Mouse (Mus musculus): Measurements from ENCODE around the gene Psg19.
A peak's percentile ranks its signal among the peaks of the same experiment; 100 is the strongest.
"Not testable (repeated sequence)": the region's sequence is repeated elsewhere in the genome, so short reads cannot be mapped to it uniquely, and the experiment has no call there.

Psg19 gene

DNA sequence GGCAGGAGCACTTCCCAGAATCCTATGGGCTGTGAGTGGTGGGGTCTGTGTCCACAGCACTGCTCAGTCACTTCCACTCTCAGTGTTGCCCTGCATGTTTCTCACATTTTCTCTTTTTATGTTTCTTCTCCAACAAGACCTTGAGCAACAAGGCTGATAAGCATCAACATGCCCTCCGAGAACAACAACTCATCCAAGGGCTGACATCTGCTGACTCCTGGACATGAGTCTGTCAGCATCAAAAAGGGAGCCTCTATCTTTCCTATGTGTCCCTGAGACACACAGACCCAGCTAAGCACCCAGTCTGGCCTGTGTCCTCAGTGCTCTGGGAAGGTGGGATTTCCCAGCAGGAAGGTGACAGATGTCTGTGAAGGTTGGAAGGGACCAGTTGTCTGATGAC lies at the start of gene Psg19:
Gene Psg19, minus strand, starts transcription at position 101 of the 400 bp plus-strand sequence.
- no peak for DNase-seq

DNA sequence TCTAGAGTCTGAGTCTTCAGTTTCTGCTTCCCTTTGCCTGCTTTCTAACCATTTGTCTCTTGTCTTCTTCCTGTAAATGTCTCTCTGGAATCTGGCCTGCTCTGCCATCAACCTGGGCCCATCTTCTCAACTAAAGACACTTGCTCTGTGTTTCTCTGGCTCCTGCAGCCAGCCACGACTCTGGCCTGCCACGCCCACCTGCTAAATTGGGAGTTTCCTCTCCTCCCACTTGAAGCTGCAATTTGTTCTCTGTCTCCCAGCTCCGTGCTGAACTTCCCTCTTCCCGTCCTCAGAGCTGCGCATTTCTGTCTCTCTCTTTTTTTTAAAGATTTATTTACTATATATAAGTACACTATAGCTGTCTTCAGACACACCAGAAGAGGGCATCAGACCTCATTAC lies 46.5 kb upstream of the Psg19 start:
- DNase-seq: no peak

DNA sequence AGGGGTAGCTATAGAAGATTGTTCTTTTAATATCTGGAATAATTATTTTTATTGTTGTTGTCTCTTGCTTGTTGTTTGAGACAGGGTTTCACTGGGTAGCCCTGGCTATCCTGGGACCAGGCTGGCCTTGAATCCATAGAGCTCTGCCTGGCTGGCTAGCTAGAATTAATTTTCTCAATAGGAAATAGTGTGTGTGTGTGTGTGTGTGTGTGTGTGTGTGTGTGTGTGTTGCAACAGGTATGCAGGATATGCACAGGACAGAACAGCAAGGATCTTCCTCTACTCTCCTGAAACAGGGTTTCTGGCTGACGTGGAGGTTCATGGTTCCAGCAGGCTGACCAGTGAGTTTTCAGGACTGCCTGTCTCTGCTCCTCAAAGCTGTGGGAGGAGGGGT lies 42.9 kb upstream of the Psg19 start:
- no peak for DNase-seq

DNA sequence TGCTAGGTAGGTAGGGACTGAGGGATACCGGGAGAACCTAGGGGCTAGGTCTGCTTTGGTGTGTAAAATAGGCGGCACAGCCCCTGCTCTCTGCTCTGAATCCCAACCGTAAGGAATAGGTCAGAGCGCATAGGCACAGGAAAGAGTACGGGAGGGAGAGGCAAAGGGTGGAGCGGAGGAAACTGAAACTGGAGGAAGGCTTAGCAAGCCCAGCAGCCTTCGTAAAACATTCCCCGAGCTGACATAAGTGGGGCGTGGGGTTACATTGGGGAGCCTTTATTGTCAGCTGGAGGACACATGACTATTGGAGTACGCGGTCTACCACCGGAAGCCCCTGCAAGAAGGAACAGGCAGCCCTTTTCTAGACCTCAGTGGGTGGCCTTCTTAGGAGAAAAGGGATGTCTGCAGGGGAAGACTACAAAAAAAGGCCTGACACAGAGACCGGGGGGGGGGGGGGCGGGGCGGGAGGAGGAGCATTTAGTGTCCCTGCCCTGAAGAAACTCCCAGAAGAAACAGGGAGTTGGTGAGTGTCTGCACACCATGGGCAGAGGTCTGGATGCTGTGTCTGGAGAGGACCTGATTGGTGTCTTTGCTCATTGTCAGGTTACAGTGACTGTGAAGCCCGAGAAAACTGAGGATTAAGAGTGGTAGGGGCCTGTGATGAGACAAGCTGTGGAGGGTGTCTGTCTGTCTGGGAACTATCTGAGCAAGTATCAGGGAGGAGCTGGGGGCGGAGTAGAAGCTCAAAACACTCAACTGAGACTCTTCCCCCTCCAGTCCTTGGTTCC lies 42.3 kb upstream of the Psg19 start:
- peak; percentile 53 for DNase-seq

DNA sequence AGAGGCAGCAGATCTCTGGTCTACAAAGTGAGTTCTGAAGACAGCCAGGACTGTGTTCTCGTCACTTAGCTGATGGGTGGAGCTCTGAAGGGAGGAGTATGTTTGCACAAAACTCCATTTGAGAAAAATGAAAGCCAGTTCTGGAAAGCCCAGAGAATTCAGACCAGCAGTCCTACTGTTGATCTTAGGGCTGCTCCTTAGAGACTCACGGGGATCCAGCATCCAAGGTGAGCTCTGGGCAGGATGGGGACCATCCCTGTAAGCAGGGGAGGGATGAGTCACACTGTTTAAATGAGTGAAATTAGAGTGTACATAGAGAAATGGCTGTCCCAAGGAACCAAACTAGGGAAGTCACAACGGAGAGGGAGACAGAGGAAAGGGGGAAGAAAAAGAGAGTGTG lies 41.5 kb upstream of the Psg19 start, which contains the start of gene Mill2:
Gene Mill2, plus strand, starts transcription at position 102 of the 400 bp plus-strand sequence.
- DNase-seq: peak; percentile 20

DNA sequence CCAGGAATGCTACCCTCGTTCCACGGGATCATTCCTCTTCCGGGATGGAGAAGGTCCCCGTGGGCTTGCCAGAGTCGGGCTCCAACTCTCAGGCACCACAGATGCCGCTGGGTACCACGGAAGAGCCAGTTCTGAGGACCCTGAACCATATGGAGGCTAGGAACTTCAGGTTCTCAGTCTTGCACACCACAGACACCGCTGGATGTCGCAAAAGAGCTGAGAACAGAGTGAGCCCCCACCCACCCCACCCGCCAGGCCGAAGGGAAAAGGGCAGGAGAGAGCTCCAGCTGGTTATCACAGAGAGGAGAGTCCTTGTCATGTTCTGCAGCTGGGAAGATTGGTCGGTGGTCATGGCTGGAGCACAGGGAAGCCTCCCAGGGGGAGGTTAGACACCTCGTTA lies 34.0 kb upstream of the Psg19 start:
- DNase-seq: no peak

DNA sequence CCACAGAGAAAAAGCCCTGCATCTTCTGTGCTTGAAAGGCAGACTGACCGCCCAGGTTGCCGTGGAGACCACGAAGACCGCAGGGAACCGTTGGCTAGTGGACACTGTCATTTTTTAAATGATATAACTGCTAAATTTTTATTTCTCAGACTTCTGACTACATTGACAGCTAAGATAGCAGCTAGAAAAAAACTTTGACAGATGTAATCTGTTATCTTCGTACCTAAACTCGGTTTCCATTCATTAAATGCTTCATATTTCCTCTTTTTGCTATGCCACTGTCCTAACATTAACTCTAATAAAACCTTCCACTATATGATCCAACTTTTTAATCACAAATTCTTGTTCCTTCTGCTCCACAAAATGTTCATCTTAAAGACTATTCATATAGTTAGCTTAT lies 31.2 kb upstream of the Psg19 start:
- no peak for DNase-seq

DNA sequence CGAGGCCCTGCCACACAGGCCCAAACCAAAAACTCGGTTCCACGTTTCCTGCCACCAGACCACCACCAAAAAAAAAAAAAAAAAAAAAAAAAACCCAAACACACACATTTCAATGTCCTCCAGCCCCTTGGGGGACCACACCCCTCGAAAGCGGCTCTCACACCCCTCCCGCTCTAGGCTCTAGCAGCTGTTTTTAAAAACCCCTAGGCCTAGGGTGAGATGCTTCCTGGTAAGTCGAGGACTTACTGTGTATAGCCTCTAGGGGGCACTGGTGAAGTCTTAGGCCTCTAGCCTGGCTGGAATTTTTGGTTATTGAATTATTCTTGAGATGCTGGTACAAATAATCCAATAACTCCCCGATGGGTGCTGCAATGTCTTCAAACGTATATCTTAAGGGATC lies 30.3 kb upstream of the Psg19 start:
- no peak for DNase-seq

DNA sequence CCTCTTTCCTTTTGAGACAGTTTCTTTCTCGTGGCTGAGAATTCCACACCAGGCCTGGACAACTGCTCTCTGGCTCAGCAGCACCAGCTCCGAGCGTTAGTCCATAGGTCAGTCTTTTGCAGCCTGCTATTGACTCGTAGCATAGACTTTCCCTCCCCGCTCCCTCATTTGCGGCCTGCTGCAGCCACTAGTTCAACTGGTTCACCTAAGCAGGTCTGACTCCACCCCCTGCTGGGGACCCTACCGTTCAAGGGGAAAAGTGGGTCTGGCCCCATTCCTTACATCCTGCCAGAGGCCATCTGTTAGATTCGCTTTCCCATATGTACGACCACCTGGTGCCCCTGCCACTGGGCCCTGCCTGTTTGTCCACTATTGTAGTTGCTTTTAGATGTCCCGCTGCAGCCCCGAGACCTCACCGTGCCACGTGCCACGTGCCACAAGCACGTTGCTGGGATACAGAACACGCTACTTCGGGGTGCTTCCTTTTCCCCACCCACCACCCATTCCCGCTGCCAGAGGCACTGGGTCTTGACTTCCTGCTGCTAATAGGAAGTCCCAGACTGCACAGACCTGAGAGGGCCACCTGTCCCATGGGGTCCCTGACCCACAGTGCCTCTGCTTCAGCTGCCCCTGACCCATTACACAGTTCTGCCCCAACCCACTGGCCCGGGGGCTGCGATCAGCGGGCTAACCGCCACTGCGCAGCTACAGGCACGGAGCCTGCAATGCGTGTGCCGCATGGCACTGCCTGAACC lies 29.6 kb upstream of the Psg19 start:
- DNase-seq: no peak

DNA sequence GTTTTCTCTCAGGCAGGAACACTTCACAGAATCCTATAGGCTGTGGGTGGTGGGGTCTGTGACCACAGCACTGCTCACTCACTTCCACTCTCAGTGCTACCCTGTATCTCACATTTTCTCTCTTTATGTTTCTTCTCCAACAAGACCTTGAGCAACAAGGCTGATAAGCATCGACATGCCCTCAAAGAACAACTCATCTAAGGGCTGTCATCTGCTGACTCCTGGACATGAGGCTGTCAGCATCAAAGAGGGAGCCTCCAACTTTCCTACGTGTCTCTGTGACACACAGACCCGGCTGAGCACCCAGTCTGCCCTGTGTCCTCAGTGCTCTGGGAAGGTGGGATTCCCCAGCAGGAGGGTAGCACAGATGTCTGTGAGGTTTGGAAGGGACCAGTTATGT lies 23.2 kb upstream of the Psg19 start, which contains the start of gene Psg17:
Gene Psg17, minus strand, starts transcription at position 101 of the 400 bp plus-strand sequence.
- no peak for DNase-seq

DNA sequence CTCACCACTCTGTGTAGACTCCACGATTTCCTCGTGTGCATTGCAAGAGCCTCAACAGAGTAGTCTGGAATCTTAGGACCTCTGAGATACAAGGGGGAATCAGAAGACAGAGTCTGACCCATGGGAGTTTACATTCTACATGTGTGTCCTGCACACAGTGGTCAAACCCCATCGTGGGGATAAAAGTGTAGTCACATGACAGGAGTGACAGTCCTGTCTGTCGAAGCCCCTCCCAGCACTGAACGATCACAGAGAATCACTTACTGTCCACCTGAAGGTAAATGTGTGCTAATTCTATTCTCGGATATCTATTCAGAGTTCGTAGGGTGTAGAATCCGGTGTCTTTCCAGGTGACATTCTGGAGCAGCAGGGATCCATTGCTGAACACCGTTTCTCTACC lies 20.0 kb upstream of the Psg19 start:
- no peak for DNase-seq

DNA sequence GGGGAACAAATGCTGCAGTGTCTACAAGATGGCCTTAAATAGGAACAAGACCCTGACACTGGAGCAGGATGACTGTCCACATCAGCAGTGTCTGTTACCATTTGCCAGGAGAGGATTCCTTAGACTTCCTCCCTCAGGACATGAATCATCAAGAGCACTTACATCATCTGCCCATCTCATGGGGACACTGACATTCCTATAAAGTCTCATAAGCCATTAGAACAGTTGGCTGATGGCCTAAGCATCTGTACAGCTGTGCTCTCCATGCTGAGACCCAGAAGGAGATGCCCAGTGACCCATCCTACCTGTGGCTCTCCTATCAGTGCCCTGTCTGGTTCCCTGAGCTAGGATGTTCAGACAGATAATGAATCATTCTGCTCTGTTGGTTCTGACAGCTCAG lies 5.2 kb upstream of the Psg19 start:
- no peak for DNase-seq

DNA sequence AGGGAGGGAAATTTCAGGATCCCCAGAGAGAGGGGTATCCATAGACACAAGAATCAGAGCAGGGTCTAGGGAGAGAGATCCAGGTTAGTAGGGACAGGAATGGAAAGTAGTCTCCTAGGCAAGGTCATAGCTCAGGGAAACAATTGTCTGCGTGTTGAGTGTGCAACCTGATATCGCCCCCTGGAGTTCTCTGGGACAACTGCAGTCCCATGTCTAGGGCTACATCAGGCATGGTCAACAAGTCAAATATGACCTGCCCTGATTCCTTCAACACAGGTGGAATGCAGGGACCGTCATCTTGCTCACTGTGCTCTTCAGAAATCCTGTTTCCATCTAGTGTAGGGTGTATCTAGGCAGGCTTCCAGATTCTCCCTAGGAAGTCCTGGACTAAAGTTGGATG lies 809 bp upstream of the Psg19 start:
- DNase-seq: no peak

DNA sequence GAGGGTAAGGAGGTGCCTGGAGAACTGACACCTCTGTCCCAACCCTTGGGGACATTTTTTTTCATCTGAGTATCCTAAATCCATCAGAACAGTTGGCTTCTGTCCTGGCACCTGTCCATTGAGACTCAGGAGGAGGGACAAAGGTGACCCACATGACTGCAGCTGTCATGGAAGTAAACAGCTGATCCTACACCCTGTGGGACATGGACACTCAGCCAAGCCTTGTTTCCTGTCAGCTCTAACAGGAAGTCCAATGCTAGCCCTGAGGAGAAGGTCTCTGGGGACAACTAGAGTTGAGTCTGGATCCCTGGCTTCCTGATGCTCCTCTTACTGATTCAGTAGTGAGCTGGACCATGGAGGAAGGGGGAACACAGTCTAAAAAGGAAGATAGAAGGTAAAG lies 7.6 kb downstream of the Psg19 start:
- not testable (repeated sequence) for DNase-seq

DNA sequence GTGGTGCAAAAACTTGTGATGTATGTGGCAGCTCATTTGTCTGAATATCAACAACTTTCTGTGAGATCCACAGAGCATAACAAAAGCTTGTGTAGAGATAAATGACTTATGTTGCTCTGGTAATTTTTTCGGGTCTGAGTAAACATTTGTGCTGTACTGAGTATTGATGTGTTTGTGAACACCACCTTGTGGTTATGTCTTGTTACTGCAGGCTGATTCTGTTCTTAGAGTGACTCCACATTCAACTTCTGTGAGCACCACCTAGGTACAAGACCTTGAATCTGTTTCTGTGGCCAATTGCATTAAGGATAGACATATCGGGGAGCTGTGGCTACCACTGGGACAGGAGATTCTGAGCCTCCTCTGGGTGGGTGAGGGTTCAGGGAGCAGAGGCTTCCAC lies 17.0 kb downstream of the Psg19 start:
- DNase-seq: not testable (repeated sequence)

DNA sequence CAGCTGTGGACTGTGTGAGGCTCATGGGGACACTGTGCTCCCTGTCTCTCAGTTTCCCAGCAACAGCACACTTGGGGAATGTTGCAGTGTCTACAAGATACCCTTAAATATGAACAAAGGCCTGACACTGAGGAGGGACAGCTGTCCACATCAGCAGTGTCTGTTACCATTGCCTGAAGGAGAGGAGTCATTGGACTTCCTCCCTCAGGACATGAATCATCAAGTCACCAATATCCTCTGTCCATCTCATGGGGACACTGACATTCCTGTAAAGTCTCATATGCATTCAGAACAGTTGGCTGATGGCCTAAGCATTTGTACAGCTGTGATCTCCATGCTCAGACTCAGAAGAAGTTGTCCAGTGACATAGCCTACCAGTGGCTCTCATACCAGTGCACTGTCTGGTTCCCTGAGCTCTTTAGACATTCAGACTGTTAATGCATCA lies 19.0 kb downstream of the Psg19 start:
- no peak for DNase-seq

DNA sequence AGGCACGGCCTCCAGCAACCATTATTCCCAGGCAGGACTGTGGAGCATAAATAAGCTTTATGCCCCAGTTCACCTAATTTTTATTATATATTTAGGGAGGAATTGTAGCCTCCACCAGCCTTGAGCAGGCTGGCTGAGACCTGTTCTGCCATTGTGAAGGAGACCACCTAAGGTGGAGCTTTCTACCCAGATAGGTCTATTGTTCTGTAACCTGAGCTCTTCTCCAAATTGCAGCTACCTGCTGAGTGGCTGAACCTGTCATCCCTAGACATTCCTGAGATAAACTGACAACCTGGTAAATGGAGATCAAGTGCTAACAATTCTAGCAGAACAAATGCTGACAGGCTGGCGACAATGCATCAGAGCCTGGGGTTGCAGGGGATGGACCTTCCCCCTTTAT lies 35.4 kb downstream of the Psg19 start:
- DNase-seq: not testable (repeated sequence)

DNA sequence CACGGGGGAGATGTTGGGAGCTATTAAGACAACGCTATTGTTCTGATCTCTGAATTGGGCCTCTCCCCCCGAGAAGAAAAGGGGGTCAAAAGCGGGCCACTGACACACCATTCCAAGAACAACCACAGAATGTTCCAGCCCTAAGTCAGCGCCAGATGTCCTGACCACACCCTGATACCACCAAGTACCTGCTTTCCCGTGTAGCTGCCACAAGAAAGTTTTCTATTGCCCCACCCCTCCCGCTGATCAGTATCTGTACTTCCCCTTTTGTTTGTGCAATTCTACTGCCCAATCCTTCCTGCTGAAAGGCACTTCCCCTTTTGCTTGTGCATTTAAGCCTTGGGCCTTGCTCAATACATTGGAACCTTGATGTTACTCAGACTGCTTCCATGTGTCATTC lies 38.2 kb downstream of the Psg19 start:
- DNase-seq: not testable (repeated sequence)

DNA sequence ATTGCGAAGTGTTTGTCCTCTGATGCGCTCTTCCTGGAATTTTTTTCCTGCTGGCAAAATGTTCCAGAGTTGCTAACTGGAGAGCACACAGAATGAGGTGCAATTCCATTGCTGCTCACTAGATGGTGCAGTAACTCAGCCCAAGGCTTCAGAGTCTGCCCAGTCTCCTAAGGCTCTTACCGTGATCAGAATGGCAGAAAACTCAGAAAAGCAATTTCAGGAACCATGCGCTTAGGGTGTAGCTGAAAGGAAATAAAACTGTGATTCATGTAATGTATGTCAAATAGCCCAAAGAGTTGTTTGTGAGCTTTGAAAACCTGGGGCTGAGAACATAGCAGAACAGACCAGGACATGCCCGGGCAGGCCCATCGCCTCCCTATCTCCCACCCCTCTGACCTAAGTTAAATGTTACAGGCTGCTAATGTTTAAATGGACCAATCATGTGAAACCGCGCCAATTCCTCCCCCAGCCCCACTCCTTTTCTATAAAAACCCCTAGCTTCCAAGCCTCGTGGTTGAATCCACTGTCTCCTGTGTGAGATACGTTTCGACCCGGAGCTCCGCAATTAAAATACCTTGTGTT lies 48.3 kb downstream of the Psg19 start:
- DNase-seq: peak; percentile 64

DNA sequence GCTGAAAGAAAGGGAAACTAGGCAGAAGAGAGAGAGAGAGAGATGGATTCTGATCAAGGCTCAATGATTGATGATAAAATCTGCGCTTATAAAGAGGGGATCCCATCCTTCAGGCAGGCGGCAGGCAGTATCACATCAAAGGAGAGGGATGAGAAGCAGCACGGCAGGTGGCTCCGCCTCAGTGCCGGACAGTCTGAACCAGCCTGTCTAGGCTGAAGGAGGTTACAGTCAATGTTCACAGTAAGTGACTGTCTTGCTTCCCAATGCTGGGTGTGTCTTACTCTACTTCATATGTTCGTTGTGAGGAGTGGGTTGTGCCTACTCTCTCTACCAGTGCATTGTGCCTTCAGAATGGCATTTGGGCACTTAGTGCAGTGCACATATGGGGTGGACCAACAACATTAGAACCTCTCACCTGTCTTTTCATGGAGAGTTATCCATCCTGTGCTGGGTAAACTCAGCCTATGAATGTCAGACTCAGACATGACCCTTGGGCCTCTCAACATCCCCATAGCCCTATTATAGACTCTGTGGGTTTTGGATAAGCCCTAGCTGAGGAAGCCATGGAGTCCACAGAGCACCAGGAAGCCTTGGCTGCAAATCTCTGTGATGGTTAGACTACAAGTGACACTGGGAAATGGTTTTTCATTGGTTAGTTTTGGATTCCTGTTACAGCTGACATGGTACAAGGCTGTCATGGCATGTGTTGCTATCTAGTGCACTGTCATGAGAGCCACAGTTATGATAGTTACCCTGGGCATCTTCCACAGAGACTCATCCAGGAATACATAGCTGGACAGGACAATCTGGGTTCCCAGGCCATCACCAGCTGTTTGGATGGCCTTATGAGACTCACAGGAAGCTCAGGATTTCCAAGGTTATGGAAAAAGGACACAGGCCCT lies 49.1 kb downstream of the Psg19 start:
- no peak for DNase-seq

DNA sequence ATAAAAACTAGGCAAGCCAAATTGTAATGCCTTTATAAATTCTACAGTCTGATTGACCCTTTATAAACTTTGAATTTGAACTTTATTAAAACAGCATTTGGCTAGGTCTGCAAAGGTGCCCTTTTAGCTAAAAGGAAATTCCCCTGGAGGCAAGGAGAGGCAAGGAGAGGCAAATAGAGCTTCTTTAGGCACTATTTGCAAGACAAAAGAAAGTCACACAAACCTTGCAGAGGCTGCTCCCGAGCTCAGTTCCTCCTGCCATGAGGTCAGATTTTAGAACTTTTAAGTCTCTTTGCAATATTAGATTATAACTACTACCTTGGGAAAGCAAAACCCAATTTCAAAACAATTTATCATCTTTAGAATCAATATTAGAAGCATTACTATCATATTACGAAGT lies 50.9 kb downstream of the Psg19 start:
- DNase-seq: not testable (repeated sequence)

DNA sequence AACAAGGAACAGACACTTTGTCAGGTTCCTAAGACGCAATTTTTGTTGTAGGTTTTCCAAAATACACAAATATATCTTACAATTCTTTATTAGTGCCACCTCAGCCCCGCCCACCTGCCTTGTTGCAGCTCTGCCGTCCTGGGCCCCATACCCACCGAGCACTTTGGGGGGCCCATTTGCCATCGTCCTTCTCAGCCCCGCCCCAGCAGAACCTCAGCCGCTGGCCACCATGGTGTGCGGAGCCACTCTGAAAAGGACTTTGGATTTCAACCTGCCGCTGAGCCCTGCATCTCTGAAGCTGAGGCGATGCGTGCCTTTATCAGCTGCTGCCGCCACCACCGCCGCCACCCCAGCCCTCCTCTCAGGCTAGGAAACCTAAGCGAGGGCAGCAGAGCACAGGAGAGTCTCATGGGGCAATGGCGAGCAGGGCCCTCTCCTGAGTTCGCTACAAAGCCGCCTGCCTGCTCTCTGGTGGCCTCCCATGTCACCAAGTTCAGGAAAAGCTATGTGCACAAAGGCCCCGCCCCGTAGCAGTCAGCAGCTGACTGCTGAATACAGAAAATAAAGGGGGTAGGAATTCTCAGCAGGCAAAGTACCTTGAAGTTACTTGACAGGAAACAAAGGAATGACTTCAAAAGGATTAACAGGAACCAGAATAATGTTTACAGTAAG lies 52.0 kb downstream of the Psg19 start:
- peak; percentile 6 for DNase-seq
